Mouse (Mus musculus) spleen, postnatal 36 days (tissue): ENCODE measurements around the gene Zfp580.
"Not testable (repeated sequence)": the region's sequence is repeated elsewhere in the genome, so short reads cannot be mapped to it uniquely, and the experiment has no call there.

Experiments
- DNase-seq, 2 experiments: peaks; one replicate each; pipeline ENCODE4 v3.0.0; 2022; ENCODE audit warnings: low spot score in 2 of 2, mixed read lengths in 1 of 2

The Zfp580 gene

DNA sequence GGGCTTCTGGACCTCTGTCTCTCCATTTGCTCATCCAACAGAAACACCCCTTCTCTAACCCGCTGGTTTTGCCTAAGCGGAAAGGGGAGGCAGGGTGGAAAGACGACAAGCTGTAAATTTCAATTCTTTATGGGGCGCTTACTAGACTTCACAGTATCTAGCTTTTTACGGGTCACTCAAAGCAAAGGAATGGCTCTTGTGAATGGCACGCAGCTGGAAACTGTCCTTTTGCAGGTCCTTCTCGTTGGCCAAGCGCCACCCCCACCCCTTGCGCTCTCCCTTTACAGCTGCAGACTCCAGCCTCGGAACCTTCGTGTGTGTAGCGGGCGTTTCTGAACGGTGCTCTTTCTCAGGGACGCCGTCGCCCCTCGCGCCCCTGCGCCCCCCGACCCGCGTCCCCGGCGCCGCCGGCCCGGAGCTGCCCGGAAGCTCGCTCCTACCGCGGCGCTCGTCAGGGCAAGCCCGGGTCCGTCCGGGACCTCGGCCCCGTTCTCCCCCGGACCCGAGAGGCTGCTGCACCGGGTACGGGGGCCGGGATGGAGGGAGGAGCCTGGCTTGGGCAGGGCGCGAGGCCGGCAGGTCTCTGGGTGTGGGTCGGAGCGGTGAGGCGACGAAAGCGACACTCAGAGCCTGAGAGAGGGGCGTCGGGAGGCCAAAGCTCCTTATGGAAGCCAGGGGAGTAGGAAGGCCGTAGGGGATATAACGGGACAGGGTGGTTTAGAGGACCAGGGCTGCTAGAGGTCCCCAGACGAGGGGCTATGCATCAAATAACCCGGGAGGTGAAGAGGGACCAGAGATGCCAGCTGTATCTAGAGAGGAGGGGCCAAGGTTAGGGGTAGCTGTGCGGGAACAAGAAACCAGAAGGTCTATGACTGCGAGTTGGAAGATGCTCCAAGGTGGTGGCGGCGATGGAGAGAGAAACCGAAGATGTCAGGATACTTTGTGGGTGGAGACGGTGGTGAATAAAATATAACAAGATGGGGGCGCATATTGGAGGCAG is at the start of gene Zfp580:
Gene Zfp580 (plus strand): TSS at position 346 of the 1,000 bp plus-strand sequence.
- peak; percentile 43 to 47 for DNase-seq

GRCm38 (mm10) chr7:5002876-5003275 is 48.5 kb upstream of the Zfp580 start:
- not testable (repeated sequence) for DNase-seq

DNA sequence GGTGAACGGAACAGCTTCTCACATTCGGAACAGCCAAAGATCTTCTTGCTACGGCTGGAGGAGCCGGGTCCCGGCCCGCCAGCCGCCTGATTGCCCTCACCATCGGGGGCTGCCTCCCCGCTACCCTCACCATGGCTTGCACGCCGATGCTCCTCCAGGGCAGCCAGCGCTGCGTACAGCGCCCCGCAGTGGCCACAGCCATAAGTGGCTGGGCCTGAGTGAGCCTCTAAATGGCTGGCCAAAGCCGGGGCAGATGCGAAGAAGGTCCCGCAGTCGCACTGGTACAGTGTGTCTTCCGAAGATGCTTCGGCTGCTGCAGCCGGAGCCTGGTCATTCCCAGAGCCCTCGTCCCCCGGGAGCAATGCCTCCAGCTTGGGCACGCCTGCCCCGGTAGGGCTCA is 43.1 kb upstream of the Zfp580 start:
- no peak for DNase-seq

- DNase-seq, result no peak
Measured at GRCm38 (mm10) chr7:5012681-5013513, 38.4 kb upstream of the Zfp580 start.

DNA sequence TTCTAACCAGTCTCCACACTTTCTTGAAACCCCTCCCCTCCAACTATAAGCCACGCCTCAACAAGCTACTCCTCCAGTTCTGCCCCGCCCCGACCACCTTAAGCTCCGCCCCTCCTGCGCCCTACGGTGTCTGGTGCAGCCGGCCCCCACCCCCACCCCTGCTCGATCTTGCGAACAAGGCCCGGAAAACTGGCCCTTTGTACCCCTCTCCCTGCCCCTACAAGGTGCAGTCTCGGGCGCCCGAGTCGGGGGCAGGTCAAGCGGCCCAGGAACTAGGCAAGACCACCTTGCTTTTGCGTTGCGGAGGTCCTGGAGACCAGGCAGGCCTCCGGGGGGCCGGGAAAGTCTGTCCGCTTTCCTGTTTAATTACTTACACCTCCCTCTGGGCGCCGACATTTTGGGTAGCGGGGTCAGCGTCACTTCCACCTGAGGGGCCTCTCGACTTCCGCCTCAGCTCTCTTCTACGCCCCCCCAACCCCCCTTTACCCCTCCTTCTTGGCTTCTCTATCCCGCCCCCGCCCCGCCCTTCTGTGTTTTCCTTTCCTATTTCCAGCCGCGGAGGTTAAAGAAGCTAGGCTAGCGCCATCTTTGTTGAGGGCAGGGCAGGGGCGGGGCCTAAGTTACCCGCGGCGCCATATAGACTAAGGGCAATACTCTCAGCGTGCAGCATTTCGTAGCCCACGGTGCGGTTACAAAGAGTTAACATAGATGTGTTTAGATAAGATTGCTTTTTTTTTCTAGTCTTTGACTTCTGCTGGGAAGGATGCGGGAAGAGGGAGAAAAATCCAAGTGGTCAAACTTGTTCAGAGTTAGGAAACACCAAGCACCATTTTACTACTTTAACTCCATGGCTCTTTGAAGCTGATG is 36.9 kb upstream of the Zfp580 start, which contains the start of the genes Zfp524 and Fiz1:
Gene Zfp524 (plus strand): TSS at position 165 of the 867 bp plus-strand sequence.
Gene Fiz1 (minus strand): TSS at position 447 of the 867 bp plus-strand sequence.
- DNase-seq, result peak; percentile 94

DNA sequence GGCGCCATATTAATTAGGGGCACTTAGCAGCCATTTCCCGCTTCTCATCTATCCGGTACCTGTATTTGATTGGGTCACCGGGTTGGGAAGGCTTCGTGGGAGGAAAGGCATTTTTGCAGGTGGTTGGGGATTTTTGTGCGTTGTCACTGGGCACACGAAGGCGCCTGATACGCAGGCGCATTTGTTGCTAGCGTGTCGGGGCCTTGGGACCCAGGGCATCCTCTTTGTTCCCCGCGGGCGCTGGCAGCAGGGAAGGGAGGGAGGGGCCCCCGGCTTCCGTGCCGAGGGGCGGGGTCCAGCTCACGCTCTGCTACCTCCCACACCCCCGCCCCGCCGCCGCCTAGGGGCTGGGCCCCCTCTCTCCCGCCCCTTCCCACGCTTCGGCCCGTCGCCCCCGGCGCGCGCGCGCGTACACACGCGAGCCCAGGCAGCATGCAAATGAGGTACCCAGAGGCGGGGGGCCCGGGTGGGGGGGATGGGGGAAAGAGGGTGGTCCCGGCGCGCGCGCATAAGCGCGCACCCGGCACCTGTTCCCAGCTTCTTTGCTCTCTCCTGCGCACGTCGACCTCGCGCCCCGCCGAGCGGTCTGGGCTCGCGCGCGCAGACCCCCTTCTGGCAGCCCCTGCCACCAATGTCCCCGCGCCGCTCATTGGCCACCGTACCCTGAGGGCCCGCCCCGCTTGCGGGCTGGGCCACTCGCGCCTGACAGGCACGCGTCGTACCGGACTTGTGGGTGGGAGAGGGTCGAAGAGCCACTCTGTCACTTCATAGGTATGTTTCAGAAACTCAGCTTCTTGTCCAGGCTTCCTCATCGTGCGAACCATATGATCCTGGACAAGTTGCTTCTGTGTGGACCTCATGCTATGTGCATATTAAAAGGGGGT is 36.0 kb upstream of the Zfp580 start, which contains the start of gene Gm44973:
Gene Gm44973 (plus strand): TSS at position 379 of the 884 bp plus-strand sequence.
- DNase-seq, result peak; percentile 92 to 93

- DNase-seq, result no peak
Measured at GRCm38 (mm10) chr7:5016057-5016456, 35.3 kb upstream of the Zfp580 start.

DNA sequence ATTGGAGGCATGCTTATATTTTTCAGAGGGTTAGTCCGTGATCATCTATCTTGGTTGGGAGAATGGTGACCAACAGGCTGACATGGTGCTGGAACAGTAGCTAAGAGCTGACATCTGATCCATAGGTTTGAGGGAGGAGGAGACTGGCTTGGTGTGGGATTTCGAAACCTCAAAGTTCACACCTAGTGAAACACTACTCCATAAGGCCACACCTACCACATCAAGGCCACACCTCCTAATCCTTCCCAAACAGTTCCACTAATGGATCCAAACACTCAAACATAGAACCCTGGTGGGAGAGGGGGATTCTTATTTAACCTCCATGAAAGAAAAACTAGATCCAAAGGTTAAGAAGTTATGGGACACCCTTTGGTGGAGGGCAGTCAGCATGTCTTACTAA is 34.4 kb upstream of the Zfp580 start:
- no peak for DNase-seq

GRCm38 (mm10) chr7:5017352-5017751 is 34.0 kb upstream of the Zfp580 start:
- DNase-seq, result no peak

DNA sequence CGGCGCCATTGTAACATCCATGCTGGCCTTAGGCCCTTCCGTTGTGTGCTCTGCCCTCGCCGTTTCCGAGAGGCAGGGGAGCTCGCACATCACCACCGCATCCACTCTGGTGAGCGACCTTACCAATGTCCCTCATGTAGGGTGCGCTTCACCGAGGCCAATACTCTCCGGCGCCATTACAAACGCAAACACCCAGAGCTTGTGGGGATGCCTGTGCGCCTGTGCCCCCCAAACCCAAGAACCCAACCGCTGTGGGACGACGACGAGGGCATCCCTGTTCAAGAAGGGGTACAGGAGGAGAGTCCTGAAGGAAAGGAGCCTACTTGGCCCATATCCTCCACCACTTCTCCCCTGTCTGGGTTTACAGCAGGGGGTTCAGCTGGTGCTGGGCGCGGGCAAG is 33.4 kb upstream of the Zfp580 start:
- DNase-seq, result no peak

- DNase-seq, result not testable (repeated sequence)
Measured at GRCm38 (mm10) chr7:5019576-5019975, 31.8 kb upstream of the Zfp580 start.

DNA sequence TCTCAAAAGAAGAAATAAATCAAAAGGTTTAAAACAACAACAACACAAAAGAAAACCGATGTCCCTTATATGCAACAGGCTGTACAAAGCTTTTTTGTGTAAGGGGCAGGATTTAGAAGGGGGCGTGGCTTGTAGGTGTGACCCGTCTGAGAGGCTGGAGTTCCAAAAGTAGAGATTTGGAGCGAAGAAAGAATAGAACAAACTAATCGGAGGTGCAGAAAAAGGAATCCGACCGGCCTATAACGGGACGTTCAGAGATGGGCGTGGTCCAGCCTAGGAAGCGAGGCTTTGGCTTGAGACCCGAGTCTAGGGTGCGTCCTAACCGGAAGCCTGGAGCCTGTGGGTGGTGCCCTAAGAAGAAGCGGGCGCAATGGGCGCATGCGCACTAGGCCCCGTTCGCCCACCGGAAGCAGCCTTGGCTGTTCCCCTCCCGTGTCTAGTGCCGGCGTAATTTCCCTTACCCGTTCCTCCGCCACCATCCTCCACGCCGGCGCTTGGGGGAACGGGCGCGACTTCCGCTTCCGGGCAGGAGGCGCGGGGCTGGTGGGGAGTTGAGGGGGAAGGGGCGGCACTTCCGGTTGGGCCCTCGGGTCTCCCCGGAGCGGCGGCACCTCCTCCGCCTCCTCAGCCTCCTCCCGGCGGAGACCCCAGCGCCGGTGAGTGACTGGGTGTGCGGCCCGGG is 31.2 kb upstream of the Zfp580 start, which contains the start of the genes Zfp865 and Ccdc106:
Gene Zfp865 (plus strand): TSS at position 377 of the 682 bp plus-strand sequence.
Gene Ccdc106 (plus strand): TSS at position 554 of the 682 bp plus-strand sequence.
- DNase-seq, result peak; percentile 99

GRCm38 (mm10) chr7:5020685-5021084 is 30.7 kb upstream of the Zfp580 start:
- peak in 1 of 2 experiments; percentile 28 for DNase-seq

DNA sequence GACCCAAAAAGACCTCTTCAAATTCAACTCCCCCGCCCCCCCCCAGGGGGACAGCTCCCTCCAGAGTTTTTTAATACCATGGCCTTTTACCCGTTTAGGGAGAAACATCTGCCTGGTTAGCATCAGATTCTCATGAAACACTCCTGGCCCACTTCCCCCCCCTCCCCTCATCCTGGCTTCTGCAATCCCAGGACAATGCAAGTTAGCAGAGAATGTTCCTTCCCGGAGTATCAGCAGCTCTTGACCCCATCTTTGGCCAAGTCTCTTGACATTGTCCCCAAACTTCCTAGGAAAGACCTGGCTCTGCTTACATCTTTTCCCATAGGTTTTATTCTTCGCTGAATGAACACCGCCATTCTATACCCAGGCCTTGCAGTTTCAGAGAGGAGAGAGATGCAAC is 30.1 kb upstream of the Zfp580 start:
- no peak for DNase-seq

- no peak for DNase-seq
Measured at GRCm38 (mm10) chr7:5029543-5029942, 21.8 kb upstream of the Zfp580 start.

DNA sequence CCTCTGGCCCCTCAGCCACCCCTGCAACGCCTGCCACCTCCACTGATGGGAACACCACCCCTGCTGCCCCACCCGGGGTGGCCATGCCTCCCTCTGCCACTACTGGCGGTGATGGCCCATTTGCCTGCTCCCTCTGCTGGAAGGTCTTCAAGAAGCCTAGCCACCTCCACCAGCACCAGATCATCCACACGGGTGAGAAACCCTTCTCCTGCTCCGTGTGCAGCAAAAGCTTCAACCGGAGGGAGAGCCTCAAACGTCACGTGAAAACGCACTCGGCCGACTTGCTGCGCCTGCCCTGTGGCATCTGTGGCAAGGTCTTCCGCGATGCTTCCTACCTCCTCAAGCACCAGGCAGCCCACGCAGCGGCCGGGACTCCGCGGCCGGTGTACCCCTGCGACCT is 21.4 kb upstream of the Zfp580 start:
- no peak for DNase-seq

DNA sequence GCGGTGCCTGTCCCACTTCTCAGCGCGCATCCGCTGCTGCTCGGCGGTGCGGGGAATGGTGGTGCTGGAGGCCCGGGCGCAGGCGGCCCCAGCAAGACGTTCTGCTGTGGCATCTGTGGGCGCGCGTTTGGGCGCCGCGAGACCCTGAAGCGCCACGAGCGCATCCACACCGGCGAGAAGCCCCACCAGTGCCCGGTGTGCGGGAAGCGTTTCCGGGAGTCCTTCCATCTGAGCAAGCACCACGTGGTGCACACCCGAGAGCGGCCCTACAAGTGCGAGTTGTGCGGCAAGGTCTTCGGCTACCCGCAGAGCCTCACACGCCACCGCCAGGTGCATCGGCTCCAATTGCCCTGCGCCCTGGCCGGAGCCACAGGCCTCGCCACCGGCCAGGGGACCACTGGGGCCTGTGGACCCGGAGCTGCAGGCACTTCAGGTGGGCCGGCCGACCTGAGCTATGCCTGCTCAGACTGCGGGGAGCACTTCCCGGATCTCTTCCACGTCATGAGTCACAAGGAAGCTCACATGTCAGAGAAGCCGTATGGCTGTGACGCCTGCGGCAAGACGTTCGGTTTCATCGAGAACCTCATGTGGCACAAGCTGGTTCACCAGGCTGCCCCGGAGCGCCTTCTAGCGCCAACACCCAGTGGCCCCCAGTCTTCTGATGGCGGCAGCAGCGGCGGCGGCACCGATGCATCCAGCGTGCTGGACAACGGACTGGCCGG is 20.6 kb upstream of the Zfp580 start:
- DNase-seq, result no peak

DNA sequence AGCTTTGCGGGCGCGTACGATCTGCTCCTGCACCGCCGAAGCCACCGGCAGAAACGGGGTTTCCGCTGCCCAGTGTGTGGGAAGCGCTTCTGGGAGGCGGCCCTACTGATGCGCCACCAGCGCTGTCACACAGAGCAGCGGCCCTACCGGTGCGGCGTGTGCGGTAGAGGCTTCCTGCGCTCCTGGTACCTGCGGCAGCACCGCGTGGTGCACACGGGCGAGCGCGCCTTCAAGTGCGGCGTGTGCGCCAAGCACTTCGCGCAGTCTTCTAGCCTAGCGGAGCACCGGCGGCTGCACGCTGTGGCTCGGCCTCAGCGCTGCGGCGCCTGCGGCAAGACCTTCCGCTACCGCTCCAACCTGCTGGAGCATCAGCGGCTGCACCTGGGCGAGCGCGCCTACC is 19.8 kb upstream of the Zfp580 start:
- DNase-seq, result no peak

- no peak for DNase-seq
Measured at GRCm38 (mm10) chr7:5033818-5034217, 17.5 kb upstream of the Zfp580 start, which contains the start of gene 4632433K11Rik. Gene 4632433K11Rik (plus strand): TSS chr7:5034118.
